Mouse (Mus musculus): Measurements from ENCODE around the gene Scgb2b26.

The Scgb2b26 gene

GRCm38 (mm10) chr7:33944940-33945339, at the start of gene Scgb2b26:
TSS of gene Scgb2b26 (minus strand) at chr7:33945040.
- no peak for DNase-seq

GRCm38 (mm10) chr7:33982281-33982680, 37.4 kb upstream of the Scgb2b26 start:
- DNase-seq, result peak; percentile 24 to 45

DNA sequence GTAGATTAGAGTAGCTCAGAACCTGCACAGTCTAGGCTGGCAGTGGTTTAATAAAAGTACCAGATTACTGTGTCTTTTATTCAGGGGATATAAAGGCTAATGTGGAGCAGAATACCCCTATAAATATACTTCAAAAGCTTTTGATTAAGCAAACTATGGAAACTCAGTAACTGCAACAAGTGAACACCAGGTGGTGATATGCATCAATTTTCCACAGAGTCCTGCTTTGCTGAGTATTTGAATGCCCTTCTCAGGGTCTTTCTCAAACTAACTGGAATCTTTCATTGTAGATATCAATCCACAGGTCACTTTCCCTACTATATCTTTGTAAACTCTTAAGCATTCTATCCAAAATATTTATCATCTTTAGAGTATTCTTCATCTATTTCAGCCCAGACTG, 41.9 kb downstream of the Scgb2b26 start:
- no peak for DNase-seq

- no peak for DNase-seq
Measured at GRCm38 (mm10) chr7:33900803-33901202, 44.0 kb downstream of the Scgb2b26 start.

GRCm38 (mm10) chr7:33900007-33900406, 44.8 kb downstream of the Scgb2b26 start:
- no peak for DNase-seq

All from cerebellum, postnatal 14 days (tissue).